Mouse (Mus musculus) Patski (cell line): ENCODE measurements at regions not wholly inside any gene's neighbourhood (a gene's known extent, or its start where the extent isn't known, plus 50 kb on each side); places are given as distances from the start of the nearest gene placed in this dataset.

Source experiments
- ATAC-seq: fragments of 100-300 bp; one replicate; pipeline ENCODE4 v1.8.0; 2021
- CTCF ChIA-PET: fragments of 350-600 bp; sonication (Branson Sonifier 250); formaldehyde crosslinking; loops from one replicate; lab custom pipeline; 2022; ENCODE audit warnings: inconsistent platforms; lab: Charles Lee
- POLR2A ChIA-PET: fragments of 350-600 bp; sonication (Branson Sonifier 250); formaldehyde crosslinking; loops from one replicate; lab custom pipeline; 2022; ENCODE audit warnings: antibody characterized with exemption, inconsistent platforms; lab: Charles Lee
- DNase-seq: peaks from one replicate; pipeline ENCODE4 v3.0.0-alpha.2; 2011; ENCODE audit warnings: low read depth, low spot score
- H3K27me3 ChIP-seq: fragments of 371-371 bp; one replicate; pipeline ENCODE4 v1.5.1; 2021
- CTCF ChIP-seq: fragments of 100-300 bp; IDR thresholded peaks from one replicate; pipeline ENCODE4 v1.5.1; 2021
- in situ Hi-C: fragments of 300-500 bp; cut with MboI; formaldehyde crosslinking; loops from 3 replicates; pipeline ENCODE4 v1.11.1; 2018; ENCODE audit warnings: low pct_unique_long_range_greater_than_20kb, mixed read lengths

- POLR2A ChIA-PET: interaction anchor here (1.3 to 1.5 kb wide), 2 partner anchors 15 to 191 kb away, joined by 4 to 5 read pairs; no protein-coding TSS in a partner anchor
- DNase-seq: peak; percentile 68
- H3K27me3 ChIP-seq: no peaks in the 10 kb centered on the region
- no peak for TF ChIP-seq CTCF
- in situ Hi-C loops: loop anchor here (5.0 kb wide), 4 partner anchors 88 to 193 kb away; no protein-coding TSS in a partner anchor
- CTCF ChIA-PET: interaction anchor here (0.7 to 3.5 kb wide), 10 partner anchors 9 to 231 kb away, joined by 3 to 14 read pairs (median 3); no protein-coding TSS in a partner anchor
- ATAC-seq: no peak
Measured at GRCm38 (mm10) chr3:41375230-41375930, 180.2 kb upstream of the Jade1 start.

GRCm38 (mm10) chr3:41373198-41373597 is 182.3 kb upstream of the Jade1 start:
- DNase-seq (peak; percentile 98), ATAC-seq (peak; percentile 52)
- in situ Hi-C loops: no loop called here
- TF ChIP-seq CTCF: no peak
- no peaks in the 10 kb centered on the region for H3K27me3 ChIP-seq
- ChIA-PET CTCF (interaction anchor here (0.9 to 1.7 kb wide), 4 partner anchors 8 to 177 kb away, joined by 4 to 7 read pairs (median 4); no protein-coding TSS in a partner anchor), POLR2A (interaction anchor here (1.0 kb wide), 1 partner anchor 136 kb away, joined by 3 read pairs; no protein-coding TSS in a partner anchor)

- in situ Hi-C loops: no loop called here
- no peaks in the 10 kb centered on the region for H3K27me3 ChIP-seq
- peak; percentile 50 for DNase-seq
- CTCF ChIA-PET: interaction anchor here (0.8 to 1.2 kb wide), 4 partner anchors 47 to 196 kb away, joined by 3 read pairs; no protein-coding TSS in a partner anchor
- POLR2A ChIA-PET: no interaction called here
- no peak for ATAC-seq
- TF ChIP-seq CTCF: no peak
Measured at GRCm38 (mm10) chr3:41368351-41369101, 187.0 kb upstream of the Jade1 start.

GRCm38 (mm10) chr3:41366764-41367163 is 188.8 kb upstream of the Jade1 start:
- no peak for ATAC-seq
- in situ Hi-C loops: no loop called here
- TF ChIP-seq CTCF: no peak
- CTCF ChIA-PET: interaction anchor here (0.9 kb wide), 1 partner anchor 10 kb away, joined by 3 read pairs; no protein-coding TSS in a partner anchor
- POLR2A ChIA-PET: interaction anchor here (0.6 kb wide), 1 partner anchor 73 kb away, joined by 3 read pairs; no protein-coding TSS in a partner anchor
- no peak for DNase-seq
- no peaks in the 10 kb centered on the region for H3K27me3 ChIP-seq

GRCm38 (mm10) chr3:41366264-41366663 is 189.3 kb upstream of the Jade1 start:
- in situ Hi-C loops: no loop called here
- ChIA-PET POLR2A (interaction anchor here (0.6 kb wide), 1 partner anchor 74 kb away, joined by 3 read pairs; no protein-coding TSS in a partner anchor), CTCF (interaction anchor here (0.9 to 1.0 kb wide), 2 partner anchors 10 to 171 kb away, joined by 3 read pairs; no protein-coding TSS in a partner anchor)
- peak; percentile 57 for ATAC-seq
- no peak for TF ChIP-seq CTCF
- H3K27me3 ChIP-seq: no peaks in the 10 kb centered on the region
- DNase-seq: peak; percentile 97

GRCm38 (mm10) chr3:41365145-41365830 is 190.2 kb upstream of the Jade1 start:
- in situ Hi-C loops: no loop called here
- ChIA-PET CTCF (interaction anchor here (1.0 to 1.2 kb wide), 2 partner anchors 8 to 170 kb away, joined by 3 to 4 read pairs; no protein-coding TSS in a partner anchor), POLR2A (interaction anchor here (0.6 to 1.1 kb wide), 2 partner anchors 201 to 254 kb away, joined by 3 to 4 read pairs; no protein-coding TSS in a partner anchor)
- no peaks in the 10 kb centered on the region for H3K27me3 ChIP-seq
- no peak for TF ChIP-seq CTCF
- no peak for ATAC-seq
- DNase-seq: no peak

- in situ Hi-C loops: no loop called here
- ChIA-PET CTCF (interaction anchor here (1.6 kb wide), 1 partner anchor 15 kb away, joined by 3 read pairs; no protein-coding TSS in a partner anchor), POLR2A (no interaction called here)
- no peak for TF ChIP-seq CTCF
- ATAC-seq (no peak), DNase-seq (no peak)
- H3K27me3 ChIP-seq: no peaks in the 10 kb centered on the region
Measured at GRCm38 (mm10) chr3:41363947-41364346, 191.6 kb upstream of the Jade1 start.

- DNase-seq (peak; percentile 93), ATAC-seq (peak; percentile 94)
- in situ Hi-C loops: no loop called here
- ChIA-PET CTCF (interaction anchor here (0.8 to 2.1 kb wide), 12 partner anchors 10 to 177 kb away, joined by 3 to 8 read pairs (median 4); no protein-coding TSS in a partner anchor), POLR2A (interaction anchor here (1.0 kb wide), 1 partner anchor 15 kb away, joined by 5 read pairs; no protein-coding TSS in a partner anchor)
- no peak for TF ChIP-seq CTCF
- no peaks in the 10 kb centered on the region for H3K27me3 ChIP-seq
Measured at GRCm38 (mm10) chr3:41360231-41360630, 195.3 kb upstream of the Jade1 start.

GRCm38 (mm10) chr3:41359458-41359857 is 196.1 kb upstream of the Jade1 start:
- in situ Hi-C loops: no loop called here
- ChIA-PET POLR2A (interaction anchor here (0.6 to 0.8 kb wide), 3 partner anchors 75 to 221 kb away, joined by 3 read pairs; no protein-coding TSS in a partner anchor), CTCF (interaction anchor here (1.1 to 3.4 kb wide), 8 partner anchors 9 to 177 kb away, joined by 3 to 14 read pairs (median 6); no protein-coding TSS in a partner anchor)
- no peaks in the 10 kb centered on the region for H3K27me3 ChIP-seq
- no peak for DNase-seq
- no peak for ATAC-seq
- TF ChIP-seq CTCF: no peak
